Mouse (Mus musculus): Measurements from ENCODE around the gene Etl4. TPM values are rescaled to one million over a fixed set of nuclear protein-coding genes. Genes with fewer than 3 reads are reported as not detected.

Gene Etl4
- polyA plus RNA-seq, 1 experiment from 2014 or later: 12.6 TPM

DNA sequence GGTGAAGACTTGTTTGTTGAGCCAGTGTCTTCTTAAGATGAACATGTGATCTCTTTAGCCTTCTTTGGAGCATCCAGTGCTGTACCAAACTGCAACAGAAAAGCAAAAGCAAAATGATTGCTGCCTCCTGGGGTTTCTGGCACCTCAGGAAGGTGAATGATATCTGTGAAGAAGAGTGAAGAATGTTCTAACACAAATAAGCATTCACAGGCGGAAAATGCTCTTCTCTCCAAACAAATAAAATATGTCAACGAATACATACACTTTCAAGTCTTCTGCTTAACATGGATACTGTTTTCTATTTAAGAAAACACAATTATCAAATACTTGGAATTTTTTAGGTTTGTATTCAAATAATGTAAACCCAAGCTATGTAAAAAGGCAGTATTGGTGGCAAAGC, 678.3 kb downstream of the Etl4 start:
- peaks cover 5% of the 10 kb centered on the region for H3K9me3 ChIP-seq (replicated peaks)
- H3K36me3 ChIP-seq: no peaks in the 10 kb centered on the region
- no peak overlapping the region for H3K27ac ChIP-seq (replicated peaks)
- no peak for DNase-seq (ENCODE audit: low spot score)
- no peaks in the 10 kb centered on the region for H3K4me1 ChIP-seq
- WGBS: 94% methylated on average over 2 of the region's 2 CpGs
- no peaks in the 10 kb centered on the region for H3K27me3 ChIP-seq (ENCODE audit: low read depth, poor library complexity, severe bottlenecking)
- no peak overlapping the region for H3K4me3 ChIP-seq

DNA sequence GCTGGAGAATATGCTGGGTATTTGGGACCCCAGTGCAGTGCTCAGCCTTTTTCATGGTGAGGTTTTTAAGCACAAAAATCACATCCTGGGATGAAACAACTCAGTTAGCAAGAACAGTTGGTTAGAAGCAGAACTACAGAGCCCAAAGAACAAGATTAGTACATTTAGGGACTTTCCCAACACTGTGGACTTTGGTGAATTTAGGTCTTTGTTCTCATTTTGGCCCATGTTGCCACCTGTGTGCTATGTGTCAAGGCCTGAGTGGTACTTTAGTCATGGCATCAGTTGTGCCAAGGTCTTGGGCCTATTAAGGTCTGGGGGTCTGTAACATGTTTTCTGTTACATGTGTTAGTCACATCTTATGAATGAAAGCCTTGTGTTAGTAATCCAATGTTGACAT, 679.1 kb downstream of the Etl4 start:
- H3K27ac ChIP-seq (replicated peaks): no peak overlapping the region
- no peak for DNase-seq (ENCODE audit: low spot score)
- H3K4me1 ChIP-seq: no peaks in the 10 kb centered on the region
- no peak overlapping the region for H3K4me3 ChIP-seq
- H3K36me3 ChIP-seq: no peaks in the 10 kb centered on the region
- H3K27me3 ChIP-seq (ENCODE audit: low read depth, poor library complexity, severe bottlenecking): no peaks in the 10 kb centered on the region
- H3K9me3 ChIP-seq (replicated peaks): peaks cover 5% of the 10 kb centered on the region

DNA sequence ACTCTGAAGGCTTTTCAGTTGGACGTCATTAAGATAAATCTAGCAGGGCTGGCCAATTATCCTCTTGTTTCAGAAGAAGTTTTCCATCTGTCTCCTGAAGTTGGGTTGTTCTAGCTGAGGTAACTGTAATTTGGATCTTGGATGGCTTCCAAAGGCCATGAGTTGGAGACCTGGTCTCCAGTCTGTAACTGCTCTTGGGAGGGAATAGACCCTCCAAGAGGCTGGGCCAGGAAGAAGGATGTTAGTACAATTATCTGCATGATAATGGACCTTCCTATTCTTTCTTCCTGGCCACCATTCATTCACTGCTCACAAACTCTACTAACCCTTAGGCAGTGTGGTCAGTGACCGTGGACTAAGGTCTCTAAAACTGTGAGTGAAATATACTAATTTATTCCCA, 684.5 kb downstream of the Etl4 start:
- Histone ChIP-seq H3K27ac (replicated peaks) (no peak overlapping the region), H3K36me3 (no peaks in the 10 kb centered on the region), H3K4me3 (no peak overlapping the region), H3K27me3 (ENCODE audit: low read depth, poor library complexity, severe bottlenecking) (no peaks in the 10 kb centered on the region), H3K4me1 (peaks cover 5% of the 10 kb centered on the region), H3K9me3 (replicated peaks) (no peaks in the 10 kb centered on the region)
- no peak for DNase-seq (ENCODE audit: low spot score)
- WGBS: 90% methylated on average over 2 of the region's 2 CpGs

- 88% methylated on average over 3 of the region's 3 CpGs for WGBS
- DNase-seq (ENCODE audit: low spot score): no peak
Observed at GRCm38 (mm10) chr2:20595000-20595399, 685.4 kb downstream of the Etl4 start.

DNA sequence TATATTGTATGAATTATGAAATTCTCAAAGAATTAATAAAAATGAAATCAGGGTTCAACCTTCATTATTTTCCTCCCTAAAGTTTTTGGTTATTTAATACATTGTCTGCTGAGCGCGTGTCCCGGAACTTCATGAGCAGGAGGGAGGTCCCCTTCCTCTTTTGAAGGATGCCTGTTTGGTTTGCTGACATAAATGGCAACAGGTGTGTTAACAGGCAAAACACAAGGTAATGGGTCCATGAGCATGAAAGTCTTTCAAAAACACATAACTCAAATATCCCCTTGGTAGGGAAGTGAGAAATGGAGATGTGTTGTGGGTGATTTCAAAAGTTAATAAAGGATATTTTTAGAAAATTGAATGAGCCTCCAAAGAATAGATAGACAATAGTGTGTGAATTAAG, 687.0 kb downstream of the Etl4 start:
- Histone ChIP-seq H3K9me3 (replicated peaks) (no peaks in the 10 kb centered on the region), H3K36me3 (no peaks in the 10 kb centered on the region), H3K27ac (replicated peaks) (no peak overlapping the region), H3K27me3 (ENCODE audit: low read depth, poor library complexity, severe bottlenecking) (no peaks in the 10 kb centered on the region), H3K4me1 (peaks cover 5% of the 10 kb centered on the region), H3K4me3 (no peak overlapping the region)
- DNase-seq (ENCODE audit: low spot score): no peak
- WGBS: 96% methylated on average over 3 of the region's 3 CpGs

More at GRCm38 (mm10) chr2:20595000-20595399, 685.4 kb downstream of the Etl4 start:
- Histone ChIP-seq H3K27ac (replicated peaks) (no peak overlapping the region), H3K9me3 (replicated peaks) (no peaks in the 10 kb centered on the region), H3K27me3 (ENCODE audit: low read depth, poor library complexity, severe bottlenecking) (no peaks in the 10 kb centered on the region), H3K36me3 (no peaks in the 10 kb centered on the region), H3K4me3 (no peak overlapping the region), H3K4me1 (peaks cover 5% of the 10 kb centered on the region)

DNA sequence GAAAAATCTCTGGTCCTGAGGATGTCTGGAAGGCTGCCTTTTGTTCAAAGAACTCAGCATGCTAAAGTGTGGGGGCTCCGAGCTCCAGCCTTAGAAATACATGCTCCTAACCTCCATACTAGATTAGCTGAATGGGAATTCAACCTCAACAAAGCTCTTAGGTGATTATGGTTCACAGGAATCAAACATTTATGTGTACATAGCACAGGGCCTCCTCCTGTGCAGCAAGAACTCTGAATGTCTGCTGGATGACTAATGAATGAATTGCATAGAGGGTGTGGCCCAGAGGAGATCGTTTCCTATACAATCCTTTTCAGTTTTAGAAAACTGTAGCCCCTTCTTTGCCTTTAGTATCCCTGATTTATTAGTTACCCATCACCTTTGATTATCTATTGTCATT, 687.6 kb downstream of the Etl4 start:
- H3K27ac ChIP-seq (replicated peaks): no peak overlapping the region
- H3K4me3 ChIP-seq: no peak overlapping the region
- peaks cover 5% of the 10 kb centered on the region for H3K4me1 ChIP-seq
- 55% methylated on average over 2 of the region's 2 CpGs for WGBS
- no peaks in the 10 kb centered on the region for H3K36me3 ChIP-seq
- DNase-seq (ENCODE audit: low spot score): no peak
- no peaks in the 10 kb centered on the region for H3K9me3 ChIP-seq (replicated peaks)
- no peaks in the 10 kb centered on the region for H3K27me3 ChIP-seq (ENCODE audit: low read depth, poor library complexity, severe bottlenecking)

DNA sequence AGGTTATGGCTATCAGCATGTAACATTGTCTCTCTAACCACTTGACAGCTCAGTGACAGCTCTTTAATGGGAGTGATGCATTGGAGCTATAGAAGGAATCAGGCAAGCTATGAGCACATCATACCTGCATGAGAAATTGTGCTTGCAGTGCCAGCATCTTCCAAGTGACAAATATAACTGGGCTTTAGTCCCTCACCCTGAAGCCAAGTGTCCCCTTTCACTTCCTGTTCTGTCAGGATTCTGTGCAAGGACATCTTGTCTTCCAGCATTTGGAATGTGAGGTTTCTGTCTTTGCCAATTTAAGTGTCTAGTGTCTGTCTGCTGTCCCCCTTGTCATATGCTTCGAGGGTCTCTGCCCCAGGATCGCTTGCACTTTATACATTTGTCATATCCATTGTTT, 693.1 kb downstream of the Etl4 start:
- no peak for DNase-seq (ENCODE audit: low spot score)
- 85% methylated on average over 2 of the region's 2 CpGs for WGBS

DNA sequence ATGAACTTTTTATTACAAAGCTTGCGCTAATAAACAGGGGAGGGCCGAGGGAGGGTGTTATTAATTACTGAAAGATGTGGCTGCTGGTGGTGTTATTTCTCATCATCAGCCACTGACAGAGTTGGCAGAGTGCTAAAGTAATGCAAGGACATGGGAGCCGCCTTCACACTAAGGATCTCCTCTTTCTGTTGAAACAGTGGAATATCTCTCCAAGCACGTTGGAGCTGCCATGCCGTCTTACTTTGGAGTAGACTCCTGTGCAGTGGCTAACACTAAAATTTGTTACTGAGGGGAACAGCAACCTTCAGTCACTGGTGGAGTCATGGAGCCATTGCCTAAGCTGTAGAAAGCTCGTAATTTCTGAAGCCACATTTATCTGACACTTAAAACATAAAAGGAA, 694.0 kb downstream of the Etl4 start:
- Histone ChIP-seq H3K9me3 (replicated peaks) (no peaks in the 10 kb centered on the region), H3K4me3 (no peak overlapping the region), H3K27ac (replicated peaks) (no peak overlapping the region), H3K36me3 (no peaks in the 10 kb centered on the region), H3K27me3 (ENCODE audit: low read depth, poor library complexity, severe bottlenecking) (no peaks in the 10 kb centered on the region), H3K4me1 (no peaks in the 10 kb centered on the region)
- no peak for DNase-seq (ENCODE audit: low spot score)
- 92% methylated on average over 6 of the region's 6 CpGs for WGBS

More for the DNA sequence above, 693.1 kb downstream of the Etl4 start:
- Histone ChIP-seq H3K27ac (replicated peaks) (no peak overlapping the region), H3K9me3 (replicated peaks) (no peaks in the 10 kb centered on the region), H3K4me1 (no peaks in the 10 kb centered on the region), H3K4me3 (no peak overlapping the region), H3K27me3 (ENCODE audit: low read depth, poor library complexity, severe bottlenecking) (no peaks in the 10 kb centered on the region), H3K36me3 (no peaks in the 10 kb centered on the region)

GRCm38 (mm10) chr2:20603991-20604390, 694.4 kb downstream of the Etl4 start:
- Histone ChIP-seq H3K27ac (replicated peaks) (no peak overlapping the region), H3K9me3 (replicated peaks) (no peaks in the 10 kb centered on the region), H3K36me3 (no peaks in the 10 kb centered on the region), H3K4me1 (no peaks in the 10 kb centered on the region), H3K4me3 (no peak overlapping the region), H3K27me3 (ENCODE audit: low read depth, poor library complexity, severe bottlenecking) (no peaks in the 10 kb centered on the region)
- DNase-seq (ENCODE audit: low spot score): no peak
- 86% methylated on average over 6 of the region's 6 CpGs for WGBS

DNA sequence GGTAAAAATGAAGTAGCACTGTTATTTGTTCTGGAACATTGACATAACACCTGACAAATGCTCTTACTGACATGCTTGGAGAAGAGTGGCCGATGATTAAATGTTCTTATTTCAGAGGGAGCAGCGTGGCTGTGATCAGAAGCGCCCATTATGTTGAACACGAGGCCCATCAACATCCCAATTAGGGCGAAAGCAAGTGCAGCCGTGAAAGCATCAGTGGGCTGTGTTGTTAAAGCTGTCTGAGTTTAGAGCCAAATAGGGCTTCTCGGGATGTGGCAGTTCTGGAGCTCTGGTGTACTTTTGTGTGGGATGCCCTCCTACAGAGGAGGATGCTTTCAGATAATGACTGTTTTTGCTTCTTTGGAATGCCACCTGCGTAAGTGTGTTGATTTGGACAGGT, 699.6 kb downstream of the Etl4 start:
- H3K9me3 ChIP-seq (replicated peaks): no peaks in the 10 kb centered on the region
- 82% methylated on average over 8 of the region's 8 CpGs for WGBS

GRCm38 (mm10) chr2:20615948-20616347, 706.4 kb downstream of the Etl4 start:
- Histone ChIP-seq H3K9me3 (replicated peaks) (no peaks in the 10 kb centered on the region), H3K27me3 (ENCODE audit: low read depth, poor library complexity, severe bottlenecking) (no peaks in the 10 kb centered on the region), H3K4me1 (no peaks in the 10 kb centered on the region), H3K36me3 (no peaks in the 10 kb centered on the region), H3K4me3 (no peak overlapping the region), H3K27ac (replicated peaks) (no peak overlapping the region)
- peak; percentile 17 for DNase-seq (ENCODE audit: low spot score)
- 76% methylated on average over 1 of the region's 1 CpGs for WGBS

More for the DNA sequence above, 699.6 kb downstream of the Etl4 start:
- no peaks in the 10 kb centered on the region for H3K4me1 ChIP-seq
- no peaks in the 10 kb centered on the region for H3K36me3 ChIP-seq
- DNase-seq (ENCODE audit: low spot score): no peak
- no peak overlapping the region for H3K27ac ChIP-seq (replicated peaks)
- no peak overlapping the region for H3K4me3 ChIP-seq
- H3K27me3 ChIP-seq (ENCODE audit: low read depth, poor library complexity, severe bottlenecking): no peaks in the 10 kb centered on the region

GRCm38 (mm10) chr2:20618396-20618795, 708.8 kb downstream of the Etl4 start:
- WGBS: 95% methylated on average over 5 of the region's 5 CpGs
- Histone ChIP-seq H3K9me3 (replicated peaks) (no peaks in the 10 kb centered on the region), H3K27me3 (ENCODE audit: low read depth, poor library complexity, severe bottlenecking) (no peaks in the 10 kb centered on the region)

GRCm38 (mm10) chr2:20619881-20620280, 710.3 kb downstream of the Etl4 start:
- 89% methylated on average over 5 of the region's 5 CpGs for WGBS
- H3K9me3 ChIP-seq (replicated peaks): no peaks in the 10 kb centered on the region
- no peaks in the 10 kb centered on the region for H3K27me3 ChIP-seq (ENCODE audit: low read depth, poor library complexity, severe bottlenecking)
- H3K36me3 ChIP-seq: no peaks in the 10 kb centered on the region
- H3K4me3 ChIP-seq: no peak overlapping the region
- DNase-seq (ENCODE audit: low spot score): no peak
- no peaks in the 10 kb centered on the region for H3K4me1 ChIP-seq
- H3K27ac ChIP-seq (replicated peaks): no peak overlapping the region

More at GRCm38 (mm10) chr2:20618396-20618795, 708.8 kb downstream of the Etl4 start:
- no peak overlapping the region for H3K4me3 ChIP-seq
- H3K36me3 ChIP-seq: no peaks in the 10 kb centered on the region
- no peaks in the 10 kb centered on the region for H3K4me1 ChIP-seq
- H3K27ac ChIP-seq (replicated peaks): no peak overlapping the region
- DNase-seq (ENCODE audit: low spot score): no peak

GRCm38 (mm10) chr2:20629156-20629712, 719.7 kb downstream of the Etl4 start:
- no peak for DNase-seq (ENCODE audit: low spot score)

More at GRCm38 (mm10) chr2:20629156-20629712, 719.7 kb downstream of the Etl4 start:
- 95% methylated on average over 8 of the region's 8 CpGs for WGBS
- H3K9me3 ChIP-seq (replicated peaks): no peaks in the 10 kb centered on the region
- no peaks in the 10 kb centered on the region for H3K36me3 ChIP-seq
- H3K27me3 ChIP-seq (ENCODE audit: low read depth, poor library complexity, severe bottlenecking): no peaks in the 10 kb centered on the region
- peaks cover 9% of the 10 kb centered on the region; the same call in 1 of the 2 replicates for H3K4me1 ChIP-seq
- no peak overlapping the region for H3K4me3 ChIP-seq
- H3K27ac ChIP-seq (replicated peaks): no peak overlapping the region
